Mouse (Mus musculus): ENCODE measurements around the gene Prkcg. TPM values are rescaled to one million over a fixed set of nuclear protein-coding genes. Genes with fewer than 3 reads are reported as not detected.

Prkcg gene
- total and polyA plus RNA-seq, 2 experiments from 2014 or later = 0.40 to 1.8 TPM

DNA sequence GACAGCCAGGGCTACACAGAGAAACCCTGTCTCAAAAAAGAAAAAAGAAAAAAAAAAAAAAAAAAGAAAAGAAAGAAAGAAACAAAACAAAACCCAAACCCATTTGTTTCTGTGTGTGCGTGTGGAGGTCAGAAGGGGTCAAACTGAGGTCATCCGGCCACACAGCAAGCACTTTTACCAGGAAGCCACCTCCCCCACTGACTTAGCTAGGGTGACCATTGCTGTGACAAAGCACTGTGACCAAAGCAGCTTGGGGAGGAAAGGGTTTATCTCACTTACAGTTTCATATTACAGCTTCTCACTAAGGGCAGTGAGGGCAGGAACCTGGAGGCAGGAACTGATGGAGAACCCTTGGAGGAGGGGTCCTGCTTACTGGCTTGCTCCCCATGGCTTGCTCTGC, 83.4 kb downstream of the Prkcg start:
- no peak for DNase-seq (ENCODE audit: low spot score)
- TF ChIP-seq EP300 (IDR thresholded peaks at IDR 0.05; ENCODE audit: low read depth) = no peak
- no peak for TF ChIP-seq CTCF (IDR thresholded peaks at IDR 0.05; ENCODE audit: low read depth)

GRCm38 (mm10) chr7:3373754-3374153, 84.8 kb downstream of the Prkcg start:
- Histone ChIP-seq H3K4me2 (ENCODE audit: low read depth, low read length) (no peak overlapping the region), H3K9me3 (replicated peaks; ENCODE audit: control insufficient read depth, low read length) (no peaks in the 10 kb centered on the region), H3K9ac (replicated peaks; ENCODE audit: low read depth, low read length) (no peak overlapping the region), H3K36me3 (replicated peaks; ENCODE audit: control insufficient read depth, insufficient read depth, low read length) (no peaks in the 10 kb centered on the region), H3K4me1 (ENCODE audit: control insufficient read depth, insufficient read depth) (no peaks in the 10 kb centered on the region), H3K27me3 (ENCODE audit: control insufficient read depth, insufficient read depth, low read length) (no peaks in the 10 kb centered on the region), H3K4me3 (ENCODE audit: low read depth, low read length) (no peak overlapping the region), H3K27ac (ENCODE audit: low read depth) (no peak overlapping the region)
- DNase-seq (ENCODE audit: low spot score) (no peak), ATAC-seq (ENCODE audit: insufficient read depth, low read depth) (no peak)
- TF ChIP-seq CTCF (IDR thresholded peaks at IDR 0.05; ENCODE audit: low read depth) (no peak), EP300 (IDR thresholded peaks at IDR 0.05; ENCODE audit: low read depth) (no peak)
- WGBS = 79% methylated on average over 8 of the region's 8 CpGs

More for the DNA sequence above, 83.4 kb downstream of the Prkcg start:
- Histone ChIP-seq H3K4me2 (ENCODE audit: low read depth, low read length) (no peak overlapping the region), H3K36me3 (replicated peaks; ENCODE audit: control insufficient read depth, insufficient read depth, low read length) (no peaks in the 10 kb centered on the region), H3K9ac (replicated peaks; ENCODE audit: low read depth, low read length) (no peak overlapping the region), H3K27me3 (ENCODE audit: control insufficient read depth, insufficient read depth, low read length) (peaks cover 4% of the 10 kb centered on the region), H3K9me3 (replicated peaks; ENCODE audit: control insufficient read depth, low read length) (no peaks in the 10 kb centered on the region), H3K27ac (ENCODE audit: low read depth) (no peak overlapping the region), H3K4me3 (ENCODE audit: low read depth, low read length) (no peak overlapping the region), H3K4me1 (ENCODE audit: control insufficient read depth, insufficient read depth) (0 out of 2 replicates have a peak, but pooled peaks cover 3% of the 10 kb centered on the region)
- ATAC-seq (ENCODE audit: insufficient read depth, low read depth) = no peak
- WGBS = 64% methylated on average over 2 of the region's 2 CpGs

- Histone ChIP-seq H3K9me3 (replicated peaks; ENCODE audit: control insufficient read depth, low read length) (no peaks in the 10 kb centered on the region), H3K27ac (ENCODE audit: low read depth) (no peak overlapping the region), H3K4me1 (ENCODE audit: control insufficient read depth, insufficient read depth) (no peaks in the 10 kb centered on the region), H3K4me3 (ENCODE audit: low read depth, low read length) (no peak overlapping the region), H3K4me2 (ENCODE audit: low read depth, low read length) (no peak overlapping the region), H3K27me3 (ENCODE audit: control insufficient read depth, insufficient read depth, low read length) (no peaks in the 10 kb centered on the region), H3K36me3 (replicated peaks; ENCODE audit: control insufficient read depth, insufficient read depth, low read length) (no peaks in the 10 kb centered on the region), H3K9ac (replicated peaks; ENCODE audit: low read depth, low read length) (no peak overlapping the region)
- WGBS = 38% methylated on average over 4 of the region's 4 CpGs
- TF ChIP-seq CTCF (IDR thresholded peaks at IDR 0.05; ENCODE audit: low read depth) (peak; percentile 52), EP300 (IDR thresholded peaks at IDR 0.05; ENCODE audit: low read depth) (no peak)
- ATAC-seq (ENCODE audit: insufficient read depth, low read depth) (0 out of 2 replicates have a peak, but pooled peaks have one; percentile 17), DNase-seq (ENCODE audit: low spot score) (no peak)
These were observed 87.9 kb downstream of the Prkcg start for GRCm38 (mm10) chr7:3376831-3377230.

Other genes starting within 250 kb of the Prkcg start
- not detected in 2 replicates for gene AU018091, start 120.0 kb upstream of the Prkcg start, total RNA-seq (2014; rRNA removed; ENCODE audit: low replicate concordance)
- gene AU018091, start 120.0 kb upstream of the Prkcg start, polyA plus RNA-seq (2015; fragmentation: Nextera tagmentation; extraction: Ambion mirVana) = not detected in 2 replicates
- gene Nlrp12, start 39.4 kb upstream of the Prkcg start, total RNA-seq (2014; rRNA removed; ENCODE audit: low replicate concordance) = under 0.01 TPM in 1 of 2 replicates, not detected in the other
- 0.01 TPM in 2 replicates for gene Nlrp12, start 39.4 kb upstream of the Prkcg start, polyA plus RNA-seq (2015; fragmentation: Nextera tagmentation; extraction: Ambion mirVana)
- gene Myadm, start 99 bp upstream of the Prkcg start, total RNA-seq (2014; rRNA removed; ENCODE audit: low replicate concordance) = 223 and 238 TPM in 2 replicates
- 119 and 123 TPM in 2 replicates for gene Myadm, start 99 bp upstream of the Prkcg start, polyA plus RNA-seq (2015; fragmentation: Nextera tagmentation; extraction: Ambion mirVana)
- 4.0 and 6.3 TPM in 2 replicates for gene Cacng7, start 43.8 kb downstream of the Prkcg start, total RNA-seq (2014; rRNA removed; ENCODE audit: low replicate concordance)
- gene Cacng7, start 43.8 kb downstream of the Prkcg start, polyA plus RNA-seq (2015; fragmentation: Nextera tagmentation; extraction: Ambion mirVana) = 0.15 and 0.29 TPM in 2 replicates
- gene Cacng8, start 101.5 kb downstream of the Prkcg start, total RNA-seq (2014; rRNA removed; ENCODE audit: low replicate concordance) = not detected in 2 replicates
- not detected in 2 replicates for gene Cacng8, start 101.5 kb downstream of the Prkcg start, polyA plus RNA-seq (2015; fragmentation: Nextera tagmentation; extraction: Ambion mirVana)
- 12.0 and 21.3 TPM in 2 replicates for gene Cacng6, start 135.0 kb downstream of the Prkcg start, total RNA-seq (2014; rRNA removed; ENCODE audit: low replicate concordance)
- 20.4 and 20.9 TPM in 2 replicates for gene Cacng6, start 135.0 kb downstream of the Prkcg start, polyA plus RNA-seq (2015; fragmentation: Nextera tagmentation; extraction: Ambion mirVana)
- gene Tarm1, start 213.4 kb downstream of the Prkcg start, total RNA-seq (2014; rRNA removed; ENCODE audit: low replicate concordance) = 3.6 TPM in 1 of 2 replicates, not detected in the other
- gene Tarm1, start 213.4 kb downstream of the Prkcg start, polyA plus RNA-seq (2015; fragmentation: Nextera tagmentation; extraction: Ambion mirVana) = 0.10 TPM in 1 of 2 replicates, not detected in the other

All from heart, postnatal 0 days (tissue).